Mouse (Mus musculus): ENCODE measurements around the gene Cyfip2.

- TF ChIP-seq POLR2A (IDR thresholded peaks at IDR 0.05; ENCODE audit: insufficient read depth, low read depth, low read length) = no peak
- no peak for TF ChIP-seq CTCF (IDR thresholded peaks at IDR 0.05; ENCODE audit: insufficient read depth, low read depth, low read length)
These were observed 34.5 kb downstream of the Cyfip2 start for GRCm38 (mm10) chr11:46278140-46278539.

Data from olfactory bulb, adult 2 months (tissue).